Mouse (Mus musculus) testis, adult 2 months (tissue): ENCODE results near the gene Casq2.

Experiments used
- CTCF ChIP-seq: fragments of 200-500 bp; IDR thresholded peaks from 2 replicates; pipeline ENCODE4 v1.5.1; 2012; ENCODE audit warnings: low read depth, mild to moderate bottlenecking, inconsistent platforms, low read length, moderate library complexity; ENCODE audit not compliant: control insufficient read depth, insufficient read depth, insufficient replicate concordance
- POLR2A ChIP-seq: fragments of 200-500 bp; IDR thresholded peaks from 2 replicates; pipeline ENCODE4 v1.6.1; 2012; ENCODE audit warnings: low read depth, mild to moderate bottlenecking, inconsistent platforms, low read length, moderate library complexity; ENCODE audit not compliant: control insufficient read depth

DNA sequence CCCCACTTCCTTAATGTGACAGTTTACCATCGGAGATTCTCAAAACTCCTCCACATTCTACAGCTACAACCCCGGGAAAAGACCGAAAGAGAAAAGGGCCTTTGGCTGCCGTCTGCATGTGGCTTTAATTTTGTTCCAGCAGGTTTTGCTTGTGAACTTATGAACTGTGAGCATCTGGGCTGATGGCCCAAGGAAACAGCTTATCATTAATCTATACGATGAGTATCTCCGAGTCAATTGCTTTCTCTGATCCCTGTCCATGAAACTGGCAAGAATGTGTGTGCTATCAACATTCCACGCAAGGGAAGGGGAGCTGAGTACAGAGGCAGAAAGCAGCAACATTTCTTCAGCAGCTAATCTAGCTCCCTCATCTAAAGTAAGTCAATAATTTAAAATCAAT is 63.7 kb downstream of the Casq2 start:
- no peak for TF ChIP-seq POLR2A
- TF ChIP-seq CTCF = no peak
